ENCODE assay signal across 12 mouse cellular contexts in the genomic region with DNA sequence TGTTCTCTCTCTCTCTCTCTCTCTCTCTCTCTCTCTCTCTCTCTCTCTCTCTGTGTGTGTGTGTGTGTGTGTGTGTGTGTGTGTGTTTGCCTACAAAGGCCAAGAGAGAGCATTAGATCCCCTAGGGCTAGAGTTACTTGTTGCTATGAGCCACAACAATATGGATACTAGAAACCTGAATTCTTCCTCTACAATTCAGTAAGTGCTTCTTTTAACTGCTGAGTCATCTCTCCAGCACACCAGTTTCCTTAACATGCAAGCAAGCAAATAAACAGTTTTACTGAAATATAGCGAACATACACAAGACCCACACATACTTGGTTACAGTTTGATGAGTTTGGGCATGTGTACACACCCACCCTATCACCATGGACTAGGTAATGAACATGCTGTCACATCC.
A peak's percentile ranks its signal among the peaks of the same experiment; 100 is the strongest.
DNase-seq lines count a peak whose midpoint lies in the region; ATAC-seq lines count a peak whose summit lies in the region.
"Had no signal": no experiment of that assay in that cellular context is flagged by ENCODE, and none has a peak within 500 bp of the region (broad histone marks: within the 10 kb centered on the region; RNA-seq: fewer than 3 reads in every experiment).

No protein-coding gene starts in this region.

- H3K27me3 ChIP-seq in neural tube, embryonic 11.5 days (ENCODE audit: control insufficient read depth, insufficient read depth, low read length), result no peaks in the 10 kb centered on the region
- no peaks in the 10 kb centered on the region for H3K27me3 ChIP-seq in forebrain, embryonic 15.5 days
- H3K27me3 ChIP-seq in midbrain, embryonic 11.5 days (ENCODE audit: control insufficient read depth, insufficient read depth, low read length), result no peaks in the 10 kb centered on the region
- no peaks in the 10 kb centered on the region for H3K27me3 ChIP-seq in kidney, embryonic 15.5 days
- H3K27me3 ChIP-seq: limb, embryonic 12.5 days had no signal

- no peak overlapping the region for H3K9ac ChIP-seq in neural tube, embryonic 11.5 days (ENCODE audit: low read length)
- H3K9ac ChIP-seq in forebrain, embryonic 15.5 days (replicated peaks), result no peak overlapping the region
- H3K9ac ChIP-seq in midbrain, embryonic 11.5 days (ENCODE audit: low read length), result no peak overlapping the region
- no peak overlapping the region for H3K9ac ChIP-seq in kidney, embryonic 15.5 days
- H3K9ac ChIP-seq: limb, embryonic 12.5 days had no signal

- H3K27ac ChIP-seq in neural tube, embryonic 11.5 days (ENCODE audit: low read depth, low read length), result peak overlapping the region; percentile 79
- H3K27ac ChIP-seq in forebrain, embryonic 15.5 days (replicated peaks), result peak overlapping the region; percentile 93
- peak overlapping the region; percentile 94 for H3K27ac ChIP-seq in midbrain, embryonic 11.5 days (ENCODE audit: low read depth, low read length)
- H3K27ac ChIP-seq in kidney, embryonic 15.5 days, result no peak overlapping the region
- H3K27ac ChIP-seq: limb, embryonic 12.5 days had no signal

- H3K36me3 ChIP-seq in neural tube, embryonic 11.5 days (ENCODE audit: control insufficient read depth, insufficient read depth, low read length), result no peaks in the 10 kb centered on the region
- H3K36me3 ChIP-seq in forebrain, embryonic 15.5 days, result no peaks in the 10 kb centered on the region
- no peaks in the 10 kb centered on the region for H3K36me3 ChIP-seq in midbrain, embryonic 11.5 days (ENCODE audit: control insufficient read depth, insufficient read depth, low read length)
- no peaks in the 10 kb centered on the region for H3K36me3 ChIP-seq in kidney, embryonic 15.5 days
- H3K36me3 ChIP-seq: limb, embryonic 12.5 days had no signal

- peaks cover 11% of the 10 kb centered on the region for H3K4me1 ChIP-seq in neural tube, embryonic 11.5 days (ENCODE audit: control insufficient read depth, insufficient read depth, low read length)
- H3K4me1 ChIP-seq in forebrain, embryonic 15.5 days, result peaks cover 54% of the 10 kb centered on the region
- peaks cover 36% of the 10 kb centered on the region for H3K4me1 ChIP-seq in midbrain, embryonic 11.5 days (ENCODE audit: control insufficient read depth, insufficient read depth, low read length)
- peaks cover 30% of the 10 kb centered on the region for H3K4me1 ChIP-seq in kidney, embryonic 15.5 days

- ATAC-seq in neural tube, embryonic 11.5 days (ENCODE audit: insufficient read depth, low FRiP score, low TSS enrichment), result no peak
- no peak for ATAC-seq in forebrain, embryonic 15.5 days (replicated peaks)
- ATAC-seq in midbrain, embryonic 11.5 days (ENCODE audit: low FRiP score), result 0 out of 2 replicates have a peak, but pooled peaks have one; percentile 19
- ATAC-seq in kidney, embryonic 15.5 days (replicated peaks; ENCODE audit: low FRiP score), result no peak

- no peak for DNase-seq in neural tube, embryonic 11.5 days (ENCODE audit: low spot score)
- DNase-seq in neural tube, embryonic 10.5 days (ENCODE audit: extremely low spot score, low spot score), result no peak
- peak; percentile 85 for DNase-seq in midbrain, embryonic 11.5 days (ENCODE audit: low spot score, missing footprints)
- DNase-seq in adipocyte (ENCODE audit: low spot score), result no peak
- DNase-seq in natural killer cell, adult 2 months (ENCODE audit: low spot score in 2 of 2), result no peak
- DNase-seq in kidney, postnatal 25 days, result no peak
- DNase-seq: kidney, adult 11 months; lung, adult 2 months; thymus, adult 18-20 months had no signal

- 82% methylated on average over 1 of the region's 1 CpGs for WGBS in neural tube, embryonic 11.5 days
- 83% methylated on average over 1 of the region's 1 CpGs for WGBS in forebrain, embryonic 15.5 days
- WGBS in midbrain, embryonic 11.5 days, result 76% methylated on average over 1 of the region's 1 CpGs
- WGBS in kidney, embryonic 15.5 days, result 91% methylated on average over 1 of the region's 1 CpGs

- no peaks in the 10 kb centered on the region for H3K9me3 ChIP-seq in neural tube, embryonic 11.5 days (ENCODE audit: control insufficient read depth, low read length)
- H3K9me3 ChIP-seq in forebrain, embryonic 15.5 days, result no peaks in the 10 kb centered on the region
- no peaks in the 10 kb centered on the region for H3K9me3 ChIP-seq in midbrain, embryonic 11.5 days (ENCODE audit: control insufficient read depth, low read length)
- H3K9me3 ChIP-seq in kidney, embryonic 15.5 days (replicated peaks), result no peaks in the 10 kb centered on the region
- H3K9me3 ChIP-seq: limb, embryonic 12.5 days had no signal

- no peak overlapping the region for H3K4me2 ChIP-seq in neural tube, embryonic 11.5 days (ENCODE audit: low read depth)
- H3K4me2 ChIP-seq in forebrain, embryonic 15.5 days (replicated peaks), result no peak overlapping the region
- H3K4me2 ChIP-seq in midbrain, embryonic 11.5 days, result no peak overlapping the region
- no peak overlapping the region for H3K4me2 ChIP-seq in kidney, embryonic 15.5 days
- H3K4me2 ChIP-seq: limb, embryonic 12.5 days had no signal

- H3K4me3 ChIP-seq in neural tube, embryonic 11.5 days (ENCODE audit: low read depth, low read length), result no peak overlapping the region
- H3K4me3 ChIP-seq in forebrain, embryonic 15.5 days, result no peak overlapping the region
- H3K4me3 ChIP-seq in midbrain, embryonic 11.5 days (ENCODE audit: low read depth, low read length), result no peak overlapping the region
- no peak overlapping the region for H3K4me3 ChIP-seq in kidney, embryonic 15.5 days (replicated peaks)
- H3K4me3 ChIP-seq: limb, embryonic 12.5 days had no signal
